Mouse (Mus musculus) adrenal gland, postnatal 36 days (tissue): ENCODE measurements around the gene Nova1. TPM values are rescaled to one million over a fixed set of nuclear protein-coding genes. Genes with fewer than 3 reads are reported as not detected.
A peak's percentile ranks its signal among the peaks of the same experiment; 100 is the strongest.

Experiments
- DNase-seq, 2 experiments: peaks; one replicate each; pipeline ENCODE4 v3.0.0; 2021; ENCODE audit warnings: mixed read lengths in 1 of 2
- long read RNA-seq, 2 experiments: library from polyadenylated mRNA; stranded (forward); transcript quantifications; one replicate each; pipeline ENCODE4 v2.0.0; 2021; ENCODE audit warnings: borderline sequencing depth in 2 of 2
- total RNA-seq, 2 experiments: library from RNA; stranded (reverse); gene quantifications; 2 replicates each; pipeline ENCODE4 v1.2.3; 2021

Gene Nova1
- 1 to 10 TPM; 4.0 to 4.5 TPM for total RNA-seq
- long read RNA-seq, experiment 1, full-length matches to known transcripts = 1 of 5 reads
- long read RNA-seq, experiment 1, partial matches to known transcripts = 0 of 5 reads
- long read RNA-seq, experiment 1, other reads (novel, unspliced or antisense) = 4 of 5 reads
- long read RNA-seq, experiment 2, partial matches to known transcripts = 0 of 1 reads
- long read RNA-seq, experiment 2, other reads (novel, unspliced or antisense) = 1 of 1 reads

DNA sequence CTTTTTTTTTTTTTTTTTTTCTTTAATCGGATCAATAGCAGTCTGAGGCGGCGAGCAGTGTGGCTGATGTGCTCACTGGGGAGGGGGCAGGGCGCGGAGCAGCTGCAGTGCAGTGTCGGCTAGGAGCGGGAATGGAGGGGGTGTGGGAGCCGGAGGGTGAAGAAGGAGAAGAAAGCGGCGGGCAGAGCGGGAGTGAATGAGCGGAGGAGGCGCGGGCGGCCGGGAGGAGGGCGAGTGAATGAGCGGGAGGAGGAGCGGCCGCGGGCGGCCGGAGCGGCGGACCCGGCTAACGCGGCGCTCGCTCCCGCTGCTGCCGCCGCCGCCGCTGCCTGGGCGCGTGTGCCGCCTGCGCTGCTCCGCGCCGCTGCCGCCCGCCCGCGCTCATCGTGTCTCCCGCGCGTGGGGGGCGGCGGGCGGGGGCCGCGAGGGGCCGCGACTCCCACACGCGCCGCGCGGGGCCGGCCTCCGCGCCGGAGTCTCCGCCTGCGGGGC is at the start of gene Nova1:
Gene Nova1, minus strand, starts transcription at position 74 of the 492 bp plus-strand sequence.
- peak; percentile 67 to 77 for DNase-seq

DNA sequence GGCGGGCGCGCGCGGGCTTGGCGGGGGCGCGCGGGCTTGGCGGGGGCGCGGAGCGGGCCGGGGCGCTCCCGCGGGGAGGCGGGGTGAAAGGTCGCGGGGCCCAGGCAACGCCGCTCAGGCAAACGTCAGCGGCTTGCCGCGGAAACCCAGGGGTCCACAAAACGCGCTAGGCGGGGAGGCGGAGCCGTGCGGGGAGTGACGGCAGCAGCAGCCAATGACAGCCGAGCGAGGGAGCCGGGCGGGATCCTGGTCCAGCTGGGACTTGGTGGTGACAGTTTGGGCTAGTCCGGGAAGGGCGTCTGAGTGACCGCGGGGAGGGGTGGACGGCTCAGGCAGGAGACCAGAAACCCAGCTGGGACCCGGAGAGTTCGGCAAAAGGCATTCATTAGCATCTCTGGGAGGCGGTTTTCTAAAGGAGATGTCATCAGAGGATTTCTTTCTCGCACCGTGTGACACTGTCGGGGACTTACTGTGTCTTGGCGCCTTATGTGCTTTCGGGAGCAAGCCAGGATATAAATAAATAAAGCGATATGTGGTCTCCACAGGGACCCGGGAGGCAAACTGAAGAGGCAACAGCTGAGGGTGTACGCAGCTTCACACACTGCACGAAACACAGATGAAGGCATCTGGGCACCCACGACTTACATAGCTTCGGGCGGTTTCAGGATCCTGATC is 756 bp upstream of the Nova1 start:
- peak; percentile 92 to 93 for DNase-seq

DNA sequence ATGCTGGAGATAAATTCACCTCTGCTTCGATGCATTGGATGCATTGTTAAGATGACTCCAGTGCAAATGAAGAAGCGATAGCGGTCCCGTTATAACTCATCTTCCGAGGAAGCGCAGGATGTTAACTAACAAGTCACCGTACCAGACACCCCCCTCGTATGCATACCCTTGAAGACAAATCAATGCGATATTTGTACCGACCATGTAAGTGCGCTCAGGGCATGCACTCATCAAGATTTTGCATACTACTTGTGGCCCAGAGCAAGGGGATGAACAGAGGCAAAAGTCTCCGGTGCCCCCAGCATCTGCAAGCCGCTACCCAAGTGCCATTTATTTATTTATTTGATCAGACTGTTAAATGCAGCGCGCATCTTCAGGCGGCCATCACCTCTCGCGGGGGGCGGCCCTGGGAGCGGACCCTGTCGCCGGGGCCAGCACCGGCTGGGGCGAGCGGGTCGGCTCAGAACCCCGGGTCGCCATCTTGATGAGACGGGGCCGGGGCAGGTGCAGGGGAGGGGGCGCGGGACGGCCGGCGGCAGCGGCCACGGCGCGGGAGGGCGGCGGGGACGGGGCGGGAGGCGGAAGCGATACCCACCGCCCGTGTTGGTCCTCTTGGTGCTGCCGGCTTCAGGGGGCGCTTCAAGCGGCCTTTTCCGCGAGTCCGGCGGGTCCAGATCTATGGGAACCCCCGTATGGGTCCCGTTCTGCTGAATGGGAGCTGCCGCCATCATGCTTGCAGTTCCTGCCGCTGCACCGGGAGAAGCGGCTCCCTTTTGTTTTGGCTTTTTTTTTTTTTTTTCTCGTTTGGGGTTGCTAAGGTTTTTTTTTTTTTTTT is 491 bp downstream of the Nova1 start:
- peak; percentile 19 to 43 for DNase-seq

DNA sequence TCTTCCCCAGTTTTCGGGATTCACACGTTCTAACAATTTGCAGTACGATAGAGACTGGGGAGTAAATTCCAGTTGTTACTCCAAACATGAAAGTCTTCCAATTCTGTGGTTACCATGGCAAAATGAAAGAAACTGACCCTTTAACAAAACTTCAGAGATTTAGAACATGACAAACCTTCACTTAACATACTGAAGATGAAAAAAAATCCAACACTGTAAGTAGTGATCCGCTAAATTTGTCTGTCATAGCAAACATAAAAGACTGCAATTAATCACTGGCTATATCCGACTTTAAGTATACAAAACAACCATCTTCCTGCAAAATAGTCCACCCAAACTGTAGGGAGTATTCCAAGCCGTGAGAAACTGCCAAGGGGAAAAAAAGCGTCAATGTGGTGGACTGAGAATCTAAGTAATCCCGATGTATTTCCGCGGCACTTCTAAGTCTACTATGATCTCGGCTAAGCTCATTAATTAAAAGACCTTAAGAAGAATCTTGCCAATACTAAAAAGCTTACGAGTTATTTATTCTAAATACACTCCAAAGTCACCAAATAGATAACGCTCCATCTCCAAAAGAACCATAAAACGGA is 1.4 kb downstream of the Nova1 start:
- DNase-seq = no peak

DNA sequence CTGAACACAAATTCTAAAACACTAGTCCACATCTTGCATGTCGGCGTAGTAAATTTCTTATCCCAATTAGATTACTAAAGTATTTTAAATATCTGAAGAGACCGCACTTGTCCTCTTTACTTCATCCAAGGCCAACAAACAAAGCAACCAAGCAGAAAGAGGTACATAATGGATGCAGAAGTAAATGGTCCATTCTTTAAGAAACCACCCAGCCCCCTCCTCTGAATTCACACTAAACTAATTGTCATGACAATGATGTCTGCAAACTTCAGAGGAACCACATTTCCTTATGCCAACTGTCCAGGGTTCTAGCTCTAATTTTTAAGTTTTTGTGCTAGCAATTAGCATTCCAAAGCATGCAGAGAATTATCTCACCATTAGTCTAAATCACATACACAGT is 2.4 kb downstream of the Nova1 start:
- no peak for DNase-seq

DNA sequence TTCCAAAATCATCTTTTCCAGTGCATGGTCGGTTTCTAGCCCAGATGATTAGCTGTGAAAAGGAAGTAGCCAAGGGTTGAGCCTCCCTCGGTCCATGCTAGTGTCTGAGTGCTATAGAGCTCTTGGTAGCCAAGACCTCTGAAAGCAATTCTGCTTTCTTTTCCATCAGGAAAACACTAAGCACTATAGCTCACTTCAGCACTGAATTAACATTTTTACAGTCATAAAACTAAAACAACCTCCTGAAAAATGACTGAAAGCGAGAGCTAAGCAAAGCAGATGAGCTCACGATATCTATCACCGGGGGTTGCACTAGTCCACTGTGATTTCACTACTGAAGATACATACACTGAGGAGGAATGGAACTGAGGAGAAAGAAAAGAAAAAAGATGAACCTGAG is 3.0 kb downstream of the Nova1 start:
- no peak for DNase-seq

DNA sequence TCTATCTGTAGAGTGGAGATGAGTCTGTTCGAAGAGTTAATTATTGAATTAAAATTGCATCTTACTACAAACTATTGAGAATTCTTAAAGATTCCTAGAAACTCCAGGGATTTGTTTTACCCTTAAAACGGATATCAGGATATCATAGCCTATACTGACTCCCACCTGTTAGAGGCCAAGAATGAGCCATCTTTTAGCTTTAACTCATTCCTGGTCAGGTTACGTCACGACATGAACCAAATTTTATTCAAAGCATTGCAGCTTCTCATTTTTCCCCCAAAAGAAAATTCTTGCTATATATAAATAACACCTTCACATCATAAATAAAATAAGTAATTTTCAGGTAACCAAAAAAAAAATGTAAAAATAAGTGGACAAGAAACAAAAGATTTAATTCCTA is 3.9 kb downstream of the Nova1 start:
- no peak for DNase-seq

DNA sequence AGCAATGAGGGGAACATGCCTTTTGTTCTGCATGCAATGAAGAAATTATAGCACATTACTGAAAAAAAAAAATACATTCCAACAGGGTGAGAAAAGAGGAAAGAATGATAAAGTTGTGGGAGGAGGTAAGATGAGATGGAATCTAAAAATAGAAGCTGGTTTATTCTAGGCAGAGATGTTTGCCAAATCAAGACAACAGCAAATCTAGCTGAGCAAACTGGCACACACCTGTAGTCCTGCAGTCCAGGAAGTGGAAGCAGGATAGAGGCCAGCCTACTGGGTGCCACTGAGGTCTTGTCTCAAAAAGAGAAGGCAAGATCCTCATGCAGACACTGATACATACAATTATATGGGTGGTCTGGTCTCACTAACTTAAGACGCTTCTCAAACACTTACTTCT is 17.4 kb downstream of the Nova1 start:
- DNase-seq = no peak

DNA sequence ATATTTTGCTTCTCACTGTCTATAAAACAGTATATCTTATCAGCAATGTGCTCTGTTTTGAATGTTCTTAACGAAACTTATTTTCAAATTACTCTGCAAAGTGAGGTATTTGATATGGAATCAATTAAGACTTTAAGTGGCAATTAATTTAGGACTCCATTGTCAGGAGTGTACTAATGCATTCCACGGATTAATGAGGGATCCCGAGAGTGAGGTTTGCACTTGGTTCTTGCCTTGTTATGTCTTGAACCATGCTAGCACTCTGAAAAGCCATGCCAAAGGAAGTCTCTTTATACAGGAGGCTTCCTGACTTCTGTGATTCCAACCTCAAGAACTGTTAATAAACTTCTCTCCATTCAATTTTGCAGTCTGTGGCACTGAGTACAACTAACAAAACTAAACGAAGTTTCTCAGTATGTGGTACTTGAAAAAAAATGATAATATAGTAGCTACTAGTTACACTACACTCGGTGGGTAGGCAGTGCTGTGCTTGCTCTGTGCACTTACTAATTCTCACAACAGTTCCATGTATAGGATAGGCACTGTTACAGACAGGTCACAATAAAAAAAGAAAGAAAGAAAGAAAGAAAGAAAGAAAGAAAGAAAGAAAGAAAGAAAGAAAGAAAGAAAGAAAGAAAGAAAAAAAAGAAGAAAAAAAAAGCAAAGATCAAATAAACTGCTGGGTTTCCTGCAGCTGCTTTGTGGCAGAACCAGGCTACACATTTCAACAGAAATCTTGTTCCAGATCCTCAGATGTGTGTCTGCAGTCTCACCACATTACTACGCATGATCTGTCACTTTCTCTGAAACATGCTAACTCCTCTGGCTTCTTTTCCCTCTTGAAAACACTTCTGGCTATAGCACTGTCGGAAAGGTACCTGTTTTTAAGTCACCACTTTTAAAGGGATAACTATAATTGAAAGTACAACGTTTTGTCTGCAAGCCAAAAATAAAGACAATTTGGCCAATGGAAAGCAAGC is 36.1 kb downstream of the Nova1 start:
- DNase-seq = no peak

DNA sequence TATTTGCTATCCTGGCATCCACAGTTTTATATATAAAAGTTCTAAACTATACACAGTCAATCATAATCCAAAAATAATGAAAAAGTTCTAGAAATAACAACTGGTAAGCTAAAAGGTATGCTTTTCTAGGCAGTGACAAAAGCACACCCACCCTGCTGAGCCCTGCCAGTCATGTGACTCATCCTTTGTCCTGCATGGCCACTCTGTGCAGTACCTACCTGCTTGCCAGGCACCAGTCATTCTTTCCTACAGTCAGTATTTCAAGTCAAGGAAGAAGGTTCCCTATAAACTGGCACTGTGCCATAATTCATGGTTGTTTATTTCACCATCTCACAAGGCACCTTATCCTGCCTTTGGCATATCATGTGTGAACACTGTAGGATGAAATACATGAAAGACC is 37.2 kb downstream of the Nova1 start:
- DNase-seq = no peak

DNA sequence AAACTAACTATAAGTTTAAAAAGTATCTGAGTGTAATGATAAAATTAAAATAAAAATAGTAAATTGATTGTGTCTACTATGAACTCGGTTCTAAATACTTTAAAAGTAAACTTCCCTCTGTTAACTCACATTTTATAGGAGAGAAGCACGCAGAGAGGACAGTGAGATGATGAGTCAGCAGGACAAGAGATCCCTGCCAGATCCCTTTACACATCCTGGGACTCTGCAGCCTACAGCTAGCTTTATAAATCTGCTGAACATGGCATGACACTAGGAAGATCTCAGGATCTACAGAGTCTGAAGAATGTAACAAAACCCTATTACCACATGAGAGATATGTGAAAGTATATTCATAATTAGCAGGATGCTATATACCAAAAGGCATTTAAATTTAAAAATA is 37.7 kb downstream of the Nova1 start:
- no peak for DNase-seq

DNA sequence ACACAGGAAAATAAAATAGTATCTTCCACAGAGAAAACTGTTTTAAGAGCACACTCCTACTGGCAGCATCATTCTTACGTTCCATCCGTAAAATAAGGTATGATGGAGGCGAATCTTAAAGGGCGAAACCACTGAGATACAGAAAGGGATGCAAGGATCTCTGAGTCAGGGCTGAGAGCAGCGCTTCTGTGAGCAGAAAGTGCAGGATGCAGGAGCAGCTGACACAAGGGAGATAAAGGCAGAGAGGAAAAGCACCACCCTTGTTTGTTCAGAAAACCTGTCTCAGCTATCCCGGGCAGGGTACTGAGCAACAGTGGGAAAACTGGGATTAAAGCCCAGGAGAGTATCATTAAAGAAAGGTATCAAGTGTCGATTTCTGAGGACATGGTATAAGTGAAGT is 59.3 kb downstream of the Nova1 start:
- no peak for DNase-seq

DNA sequence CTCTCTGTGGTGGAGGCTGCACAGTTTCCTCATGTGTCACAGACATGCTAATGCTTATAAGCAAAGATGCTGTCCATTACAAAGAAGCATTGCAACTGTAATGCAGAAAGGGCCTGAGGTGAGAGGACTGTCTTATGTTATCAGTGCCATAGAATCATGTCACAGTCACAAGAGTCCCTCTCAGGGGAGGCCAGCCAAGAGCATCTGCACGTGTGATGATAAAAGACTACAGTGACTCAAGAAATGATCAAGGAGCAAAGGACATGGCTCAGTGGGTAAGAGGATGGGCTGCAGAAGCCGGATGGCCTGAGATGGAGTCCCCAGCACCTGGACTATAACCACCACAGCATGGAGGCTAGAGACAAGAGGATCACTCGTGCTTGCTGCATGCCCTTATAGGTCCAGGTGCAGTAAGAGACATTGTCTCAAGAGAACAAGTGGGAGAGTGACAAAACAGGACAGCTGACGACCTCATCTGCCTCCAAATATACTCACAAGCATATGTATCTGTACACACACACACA is 64.3 kb downstream of the Nova1 start:
- no peak for DNase-seq

DNA sequence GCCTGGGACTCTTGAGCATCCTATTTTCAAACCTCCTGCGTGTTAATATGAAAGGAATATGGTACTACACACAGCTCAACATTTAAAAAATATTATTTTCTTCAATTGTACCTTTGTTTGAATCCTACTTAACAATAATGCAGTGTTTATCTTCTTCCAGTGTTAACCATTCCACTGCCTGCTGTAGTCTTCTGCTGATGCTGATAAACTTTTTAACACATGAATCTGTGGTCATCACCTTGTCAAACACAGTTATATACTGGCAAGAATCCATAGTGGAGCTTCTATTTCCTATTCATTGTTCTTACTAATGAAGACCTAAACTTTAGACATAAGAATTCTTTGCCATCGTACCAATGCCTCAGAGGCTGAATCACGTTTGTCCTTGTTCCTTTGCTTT is 65.6 kb downstream of the Nova1 start:
- no peak for DNase-seq

DNA sequence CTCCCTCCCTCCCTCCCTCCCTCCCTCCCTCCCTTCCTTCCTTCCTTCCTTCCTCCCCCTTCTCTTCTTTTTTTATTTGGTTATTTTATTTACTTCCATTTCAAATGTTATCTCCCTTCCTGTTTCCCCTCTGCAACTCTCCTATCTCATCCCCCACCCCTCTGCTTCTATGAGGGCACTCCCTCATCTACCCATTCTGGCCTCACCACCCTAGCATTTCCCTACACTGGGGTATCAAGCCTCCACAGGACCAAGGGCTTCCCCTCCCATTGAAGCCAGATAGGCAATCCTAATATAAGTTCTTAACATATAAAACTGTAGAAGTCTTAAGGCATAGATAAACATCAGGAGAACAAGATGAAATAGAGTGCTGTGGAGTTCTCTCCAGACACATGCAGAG is 85.5 kb downstream of the Nova1 start:
- no peak for DNase-seq

DNA sequence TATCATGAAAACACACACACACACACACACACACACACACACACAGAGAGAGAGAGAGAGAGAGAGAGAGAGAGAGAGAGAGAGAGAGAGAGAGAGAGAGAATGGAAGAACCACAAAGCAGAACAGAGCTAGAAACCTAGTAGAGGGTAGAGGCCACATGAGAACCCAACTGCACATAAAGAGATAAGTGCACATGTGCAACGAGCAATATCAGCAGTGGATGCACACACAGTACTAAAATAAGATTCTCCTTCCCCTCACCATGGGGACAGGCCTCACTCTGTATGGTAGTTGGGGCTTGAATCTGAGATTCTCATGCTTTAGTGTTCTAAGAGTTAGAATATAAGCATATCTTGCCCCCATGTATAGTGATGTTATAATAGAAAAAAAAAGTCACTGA is 86.8 kb downstream of the Nova1 start:
- DNase-seq = no peak

DNA sequence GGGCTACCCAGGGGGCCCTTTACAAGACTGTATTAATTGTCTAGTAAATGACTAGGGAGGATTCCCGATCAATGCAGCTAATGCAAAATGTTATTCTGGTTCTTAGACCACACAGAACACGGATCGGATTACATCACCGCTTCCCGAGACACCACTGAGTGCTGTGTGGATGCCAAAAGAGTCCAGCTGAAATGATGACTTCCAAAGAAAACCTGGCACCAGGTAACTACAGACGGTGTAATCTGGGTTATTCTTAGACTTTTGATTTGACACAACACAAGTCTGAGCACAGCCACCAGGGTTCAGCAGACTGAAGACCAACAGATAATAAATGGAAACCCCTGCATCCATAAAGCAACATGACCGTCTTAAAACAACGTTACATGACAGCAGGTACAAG is 96.8 kb downstream of the Nova1 start:
- DNase-seq = no peak

DNA sequence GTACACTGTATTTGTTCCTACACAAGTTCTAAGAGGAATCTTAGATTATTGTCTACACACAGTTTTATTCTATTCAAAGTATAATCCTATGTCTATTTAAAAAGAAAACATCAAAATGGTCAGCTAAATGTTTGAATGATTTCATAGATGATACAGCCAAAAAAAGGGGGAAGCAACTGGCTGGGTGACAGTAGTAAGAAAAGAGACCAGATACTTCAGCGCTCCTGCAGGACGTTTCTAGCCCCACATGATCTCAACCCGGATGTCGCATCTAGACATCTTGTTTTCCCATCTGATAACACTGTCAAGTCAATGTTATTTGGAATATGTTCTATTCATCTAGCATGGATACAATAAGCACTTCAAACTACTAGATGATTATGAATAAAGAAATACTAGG is 99.7 kb downstream of the Nova1 start:
- no peak for DNase-seq

DNA sequence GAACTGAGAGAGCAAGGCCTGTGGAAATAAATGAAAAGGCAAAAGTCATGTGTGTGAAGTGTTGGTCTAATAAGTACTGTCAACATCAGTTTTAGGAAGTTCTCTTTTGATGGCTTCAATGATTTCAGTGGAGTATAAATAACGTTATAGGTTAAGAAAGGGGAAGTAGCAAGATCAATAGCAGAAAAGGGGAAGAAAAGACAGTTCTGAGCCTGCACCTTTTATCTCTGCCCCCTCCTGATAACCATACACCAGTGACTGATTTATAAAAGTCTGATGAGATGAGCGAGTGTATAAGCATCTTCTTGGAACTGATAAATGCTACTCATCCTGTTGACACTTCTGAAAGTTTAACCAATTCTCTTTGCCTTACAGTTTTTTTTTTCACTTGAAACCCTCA is 108.6 kb downstream of the Nova1 start:
- DNase-seq = no peak

DNA sequence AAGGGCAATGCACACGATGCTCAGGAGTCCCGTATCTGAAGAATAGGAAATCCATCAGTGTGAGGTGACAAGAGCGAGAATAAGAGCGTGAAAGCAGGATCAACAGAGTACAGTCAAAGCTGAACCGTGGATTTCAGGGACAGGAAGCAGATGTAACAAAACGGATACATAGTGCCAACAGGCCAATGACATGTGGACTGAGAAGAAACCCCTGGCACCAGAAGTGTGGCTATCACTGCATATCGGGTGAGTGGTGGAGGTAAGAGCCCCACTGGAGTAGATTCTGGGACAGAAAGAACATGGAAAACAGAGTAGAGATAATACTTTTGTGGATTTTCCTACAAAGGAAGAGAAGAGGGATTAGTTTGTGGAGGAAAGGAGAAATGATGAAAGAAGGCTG is 109.3 kb downstream of the Nova1 start:
- DNase-seq = no peak

DNA sequence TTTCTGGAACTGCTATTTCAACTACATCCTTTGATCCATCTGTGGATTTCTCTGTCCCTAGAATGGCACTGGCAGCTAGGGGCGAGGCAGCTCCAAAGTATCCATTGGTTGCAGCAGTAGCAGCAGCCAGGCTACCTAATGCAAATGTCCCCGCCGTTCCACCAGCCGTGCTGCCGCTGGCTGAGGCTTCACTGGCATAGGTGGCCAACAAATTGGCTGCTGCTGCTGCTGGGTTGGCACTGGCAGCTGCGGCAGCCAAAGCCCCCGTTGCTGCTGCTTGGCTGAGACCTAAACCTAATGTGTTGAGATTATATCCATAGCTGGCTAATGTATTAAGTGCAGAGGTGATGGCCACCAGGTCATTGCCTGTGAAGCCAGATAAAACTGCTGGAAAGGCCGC is 118.5 kb downstream of the Nova1 start:
- no peak for DNase-seq
